Mouse (Mus musculus) hindbrain, postnatal 0 days (tissue): ENCODE data around the gene 5730522E02Rik. TPM values are rescaled to one million over a fixed set of nuclear protein-coding genes. Genes with fewer than 3 reads are reported as not detected.

ENCODE experiments used
- ATAC-seq: fragments of 200-750 bp; cut with Nextera tagmentation; 2 replicates; pipeline ENCODE4 v1.8.0; 2017; ENCODE audit warnings: mild to moderate bottlenecking, moderate TSS enrichment, moderate library complexity
- DNase-seq: peaks from one replicate; pipeline ENCODE4 v3.0.0-alpha.2; 2015; ENCODE audit warnings: low spot score
- H3K27ac ChIP-seq: fragments of 300-500 bp; sonication (generic); 2 replicates; pipeline ENCODE4 v1.5.1; 2014; ENCODE audit warnings: mild to moderate bottlenecking
- H3K27me3 ChIP-seq: fragments of 300-500 bp; sonication (generic); 2 replicates; pipeline ENCODE4 v1.6.1; 2014; ENCODE audit warnings: low read length, mixed read lengths; ENCODE audit not compliant: insufficient read depth
- H3K36me3 ChIP-seq: fragments of 300-500 bp; sonication (generic); 2 replicates; pipeline ENCODE4 v1.6.1; 2014; ENCODE audit warnings: low read length, mixed read lengths; ENCODE audit not compliant: insufficient read depth
- H3K4me1 ChIP-seq: fragments of 300-500 bp; sonication (generic); 2 replicates; pipeline ENCODE4 v1.6.1; 2014; ENCODE audit warnings: antibody characterized with exemption, low read length, mixed read lengths; ENCODE audit not compliant: insufficient read depth
- H3K4me2 ChIP-seq: fragments of 300-500 bp; sonication (generic); 2 replicates; pipeline ENCODE4 v1.6.1; 2014; ENCODE audit warnings: low read depth, mild to moderate bottlenecking, low read length, moderate library complexity, mixed read lengths
- H3K4me3 ChIP-seq: fragments of 300-500 bp; sonication (generic); 2 replicates; pipeline ENCODE4 v1.5.1; 2014; ENCODE audit warnings: low read length
- H3K9ac ChIP-seq: fragments of 300-500 bp; sonication (generic); replicated peaks from 2 replicates; pipeline ENCODE4 v1.6.1; 2014; ENCODE audit warnings: mild to moderate bottlenecking, low read length, moderate library complexity, mixed read lengths
- H3K9me3 ChIP-seq: fragments of 300-500 bp; sonication (generic); 2 replicates; pipeline ENCODE4 v1.6.1; 2016; ENCODE audit warnings: low read length, mixed read lengths
- CTCF ChIP-seq: IDR thresholded peaks from 2 replicates; pipeline ENCODE4 v1.5.1; 2016; ENCODE audit warnings: antibody characterized with exemption, control low read depth, low read depth
- WGBS: fragments of 180-500 bp; shearing (Covaris S2); extraction: QIAGEN DNeasy Blood & Tissue Kit; methylation state at CpG from one replicate; pipeline ENCODE4 v1.1.7; 2014; 5-methylcytosine and 5-hydroxymethylcytosine counted together
- polyA plus RNA-seq: library from polyadenylated mRNA; unstranded; fragments of >200 nt; fragmentation: Nextera tagmentation; extraction: Ambion mirVana; gene quantifications from 2 replicates; pipeline ENCODE4 v1.2.1, GENCODE M21; 2015
- total RNA-seq: library from RNA; depleted of rRNA; stranded (reverse); fragments of >200 nt; gene quantifications from 2 replicates; pipeline ENCODE4 v1.2.3, GENCODE M21; 2014

The 5730522E02Rik gene
- total and polyA plus RNA-seq, 2 experiments from 2014 or later, result 5.4 to 11.6 TPM

- Histone ChIP-seq H3K27me3 (no peaks in the 10 kb centered on the region), H3K9me3 (no peaks in the 10 kb centered on the region), H3K9ac (no peak overlapping the region), H3K36me3 (no peaks in the 10 kb centered on the region), H3K27ac (peak overlapping the region; percentile 36; the same call in 1 of the 2 replicates), H3K4me1 (0 out of 2 replicates have a peak, but pooled peaks cover 6% of the 10 kb centered on the region), H3K4me3 (no peak overlapping the region), H3K4me2 (no peak overlapping the region)
- 36% methylated on average over 11 of the region's 11 CpGs for WGBS
- ATAC-seq, result peak; percentile 43; the same call in 1 of the 2 replicates
- TF ChIP-seq CTCF, result no peak
- DNase-seq, result peak; percentile 24
These were observed 506.0 kb downstream of the 5730522E02Rik start for GRCm38 (mm10) chr11:25704332-25705168.

GRCm38 (mm10) chr11:25702791-25703190 lies 507.8 kb downstream of the 5730522E02Rik start:
- no peak for TF ChIP-seq CTCF
- H3K9ac ChIP-seq, result no peak overlapping the region
- DNase-seq (no peak), ATAC-seq (no peak)
- H3K4me2 ChIP-seq, result no peak overlapping the region
- H3K4me1 ChIP-seq, result peaks cover 10% of the 10 kb centered on the region; the same call in 1 of the 2 replicates
- no peak overlapping the region for H3K4me3 ChIP-seq
- H3K27me3 ChIP-seq, result no peaks in the 10 kb centered on the region
- no peaks in the 10 kb centered on the region for H3K9me3 ChIP-seq
- no peak overlapping the region for H3K27ac ChIP-seq
- H3K36me3 ChIP-seq, result no peaks in the 10 kb centered on the region
- 84% methylated on average over 3 of the region's 3 CpGs for WGBS

GRCm38 (mm10) chr11:25697508-25698193 lies 512.9 kb downstream of the 5730522E02Rik start:
- no peak for TF ChIP-seq CTCF

GRCm38 (mm10) chr11:25696168-25696567 lies 514.4 kb downstream of the 5730522E02Rik start:
- Histone ChIP-seq H3K27ac (no peak overlapping the region), H3K4me1 (peaks cover 6% of the 10 kb centered on the region; the same call in 1 of the 2 replicates), H3K4me2 (no peak overlapping the region), H3K36me3 (no peaks in the 10 kb centered on the region), H3K4me3 (no peak overlapping the region), H3K27me3 (no peaks in the 10 kb centered on the region), H3K9me3 (no peaks in the 10 kb centered on the region), H3K9ac (no peak overlapping the region)
- WGBS, result 21% methylated on average over 5 of the region's 5 CpGs
- TF ChIP-seq CTCF, result no peak
- ATAC-seq, result no peak
- DNase-seq, result no peak

More at GRCm38 (mm10) chr11:25697508-25698193, 512.9 kb downstream of the 5730522E02Rik start:
- H3K4me2 ChIP-seq, result peak overlapping the region; percentile 42
- no peaks in the 10 kb centered on the region for H3K9me3 ChIP-seq
- H3K27me3 ChIP-seq, result no peaks in the 10 kb centered on the region
- H3K4me1 ChIP-seq, result peaks cover 6% of the 10 kb centered on the region; the same call in 1 of the 2 replicates
- WGBS, result 8% methylated on average over 6 of the region's 6 CpGs
- H3K9ac ChIP-seq, result no peak overlapping the region; the same call in 1 of the 2 replicates
- peak overlapping the region; percentile 14; the same call in 1 of the 2 replicates for H3K4me3 ChIP-seq
- ATAC-seq, result peak; percentile 73
- no peaks in the 10 kb centered on the region for H3K36me3 ChIP-seq
- H3K27ac ChIP-seq, result peak overlapping the region; percentile 65; the same call in 1 of the 2 replicates
- DNase-seq, result peak; percentile 58

- Histone ChIP-seq H3K9ac (no peak overlapping the region), H3K4me1 (no peaks in the 10 kb centered on the region), H3K4me2 (no peak overlapping the region), H3K27me3 (no peaks in the 10 kb centered on the region), H3K4me3 (no peak overlapping the region), H3K27ac (no peak overlapping the region), H3K9me3 (no peaks in the 10 kb centered on the region), H3K36me3 (no peaks in the 10 kb centered on the region)
- ATAC-seq (no peak), DNase-seq (no peak)
- no peak for TF ChIP-seq CTCF
- WGBS, result 83% methylated on average over 4 of the region's 4 CpGs
These were observed 525.8 kb downstream of the 5730522E02Rik start for GRCm38 (mm10) chr11:25684731-25685130.

GRCm38 (mm10) chr11:25679856-25680255 lies 530.7 kb downstream of the 5730522E02Rik start:
- no peak overlapping the region for H3K9ac ChIP-seq
- no peak overlapping the region for H3K27ac ChIP-seq
- DNase-seq, result no peak
- H3K4me1 ChIP-seq, result no peaks in the 10 kb centered on the region
- TF ChIP-seq CTCF, result no peak
- no peak for ATAC-seq
- H3K9me3 ChIP-seq, result no peaks in the 10 kb centered on the region
- WGBS, result 78% methylated on average over 1 of the region's 1 CpGs
- H3K36me3 ChIP-seq, result no peaks in the 10 kb centered on the region
- no peaks in the 10 kb centered on the region for H3K27me3 ChIP-seq
- H3K4me3 ChIP-seq, result no peak overlapping the region
- no peak overlapping the region for H3K4me2 ChIP-seq
